Mouse (Mus musculus): ENCODE measurements around the gene Snta1.
A peak's percentile ranks its signal among the peaks of the same experiment; 100 is the strongest.
"Not testable (repeated sequence)": the region's sequence is repeated elsewhere in the genome, so short reads cannot be mapped to it uniquely, and the experiment has no call there.

Snta1 gene

GRCm38 (mm10) chr2:154372842-154373500 lies 34.9 kb downstream of the Snta1 start, which contains the start of gene Cdk5rap1:
Gene Cdk5rap1, minus strand, starts transcription at chr2:154373010.
- DNase-seq (ENCODE audit: low spot score in 2 of 2), result no peak

DNA sequence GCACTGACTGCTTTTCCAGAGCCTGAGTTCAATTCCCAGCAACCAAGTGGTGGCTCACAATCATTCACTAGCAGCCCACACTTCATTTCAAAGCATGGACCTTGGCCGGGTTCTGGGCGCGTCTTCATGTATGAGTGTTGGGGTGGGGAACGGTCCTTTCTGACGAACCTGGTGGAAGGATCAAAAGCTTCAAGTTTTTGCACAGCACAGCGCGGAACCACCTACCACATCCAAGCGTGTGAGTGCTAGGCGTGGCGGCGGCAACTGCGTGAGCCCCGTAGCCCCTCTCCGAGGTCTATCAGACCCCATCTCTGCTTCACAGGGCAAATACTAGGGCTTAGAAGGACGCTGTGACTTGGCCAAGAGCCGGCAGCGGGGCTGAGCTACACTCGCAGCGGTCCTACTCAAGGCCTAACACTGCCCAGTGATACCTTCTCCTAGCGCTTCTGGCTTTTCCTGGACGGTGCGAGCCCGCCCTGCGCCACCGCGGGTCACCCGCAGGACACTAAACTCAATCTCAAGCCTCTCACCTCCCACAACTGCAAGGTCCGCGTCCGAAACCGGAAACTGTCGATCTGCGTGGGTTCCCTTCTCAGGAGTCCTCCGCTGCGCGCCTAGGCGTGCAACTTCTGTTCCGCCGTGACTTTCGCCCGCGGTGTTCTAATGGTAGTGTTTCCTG lies 35.6 kb downstream of the Snta1 start:
- DNase-seq (ENCODE audit: low spot score in 2 of 2), result peak; percentile 75 to 83

DNA sequence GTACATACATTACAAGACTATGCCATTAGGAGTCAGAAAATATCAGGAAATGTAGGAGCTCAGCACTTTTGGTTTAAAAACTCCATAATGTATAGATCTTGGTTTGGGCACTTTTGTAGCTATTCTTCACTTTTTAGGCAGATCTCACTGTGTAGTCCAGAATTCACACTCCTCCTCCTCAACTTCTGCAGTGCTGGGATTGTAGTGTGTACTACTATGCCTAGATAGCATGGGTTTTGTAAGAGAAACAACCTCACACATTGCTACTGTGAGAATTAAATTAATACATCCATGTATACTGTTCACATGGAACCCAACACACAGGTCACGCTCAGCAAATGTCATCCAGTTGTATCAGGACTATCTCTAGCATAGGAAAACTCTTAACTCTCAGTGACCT lies 40.4 kb downstream of the Snta1 start:
- no peak for DNase-seq (ENCODE audit: low spot score in 2 of 2)

DNA sequence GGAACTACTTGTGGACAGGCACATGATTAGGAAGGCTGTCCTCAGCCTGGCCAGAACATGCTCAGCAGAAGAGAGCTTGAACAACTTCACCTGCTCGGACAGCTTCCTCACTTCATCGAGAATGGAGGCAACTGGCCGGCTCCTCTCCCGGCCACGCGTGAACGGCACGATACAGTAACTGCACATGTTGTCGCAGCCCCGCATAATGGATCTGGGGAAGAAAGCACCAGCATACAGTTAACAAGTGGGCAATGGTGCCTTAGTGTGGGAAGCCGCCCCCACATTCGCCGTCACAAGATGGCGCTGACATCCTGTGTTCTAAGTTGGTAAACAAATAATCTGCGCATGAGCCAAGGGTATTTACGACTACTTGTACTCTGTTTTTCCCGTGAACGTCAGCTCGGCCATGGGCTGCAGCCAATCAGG lies 53.9 kb downstream of the Snta1 start:
- not testable (repeated sequence) for DNase-seq (ENCODE audit: low spot score in 2 of 2)

GRCm38 (mm10) chr2:154348152-154348551 lies 59.7 kb downstream of the Snta1 start:
- no peak for DNase-seq (ENCODE audit: low spot score in 2 of 2)

DNA sequence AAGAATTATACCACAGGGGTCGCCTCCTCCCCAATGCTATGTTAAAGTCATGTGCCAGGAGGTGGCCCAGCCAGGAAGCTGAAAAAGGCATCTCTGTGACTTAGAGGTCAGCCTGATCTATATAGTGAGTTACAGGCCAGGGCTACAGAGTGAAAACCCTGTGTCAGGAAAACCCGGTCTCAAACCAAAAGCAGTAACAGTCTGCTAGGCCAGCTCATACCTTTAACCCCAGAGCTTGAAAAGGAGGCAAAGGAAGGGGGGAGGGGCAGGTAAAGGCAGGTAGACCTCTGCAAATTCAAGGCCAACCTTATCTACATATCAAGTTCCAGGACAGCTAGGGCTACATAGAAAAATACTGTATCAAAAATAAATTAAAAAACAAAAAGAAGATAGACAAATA lies 68.5 kb downstream of the Snta1 start:
- DNase-seq (ENCODE audit: low spot score in 2 of 2), result no peak

- DNase-seq (ENCODE audit: low spot score in 2 of 2), result no peak
Observed at GRCm38 (mm10) chr2:154338161-154338560, 69.7 kb downstream of the Snta1 start.

DNA sequence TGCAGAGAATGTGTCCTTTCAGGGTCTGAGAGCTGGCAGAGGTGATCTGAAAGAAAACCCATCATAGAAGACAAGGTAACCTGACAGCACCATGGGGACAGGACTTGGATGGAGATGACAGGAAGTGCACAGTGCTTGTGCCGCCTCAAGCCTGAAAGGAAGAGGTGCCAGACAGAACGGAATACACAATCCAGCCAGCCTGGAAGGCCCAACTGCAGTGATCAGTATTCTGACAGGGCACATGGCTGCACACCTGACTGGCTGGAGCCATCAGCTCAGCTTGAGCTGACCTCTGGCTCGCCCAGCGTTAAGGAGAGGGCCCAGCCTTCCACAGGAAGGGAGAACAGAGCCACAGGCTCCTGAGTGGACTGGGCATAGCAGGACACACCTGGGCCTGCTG lies 72.3 kb downstream of the Snta1 start:
- no peak for DNase-seq (ENCODE audit: low spot score in 2 of 2)

- no peak for DNase-seq (ENCODE audit: low spot score in 2 of 2)
Observed at GRCm38 (mm10) chr2:154326852-154327251, 81.0 kb downstream of the Snta1 start.
